Mouse (Mus musculus) embryonic fibroblast, embryonic 13.5 days (primary cell): ENCODE measurements around the gene Lig1.

ENCODE experiments used
- CTCF ChIP-seq: IDR thresholded peaks from 2 replicates; pipeline ENCODE4 v1.5.1; 2011; ENCODE audit warnings: mild to moderate bottlenecking, control low read depth, low read length, moderate library complexity, borderline replicate concordance; ENCODE audit not compliant: insufficient read depth
- POLR2A ChIP-seq: IDR thresholded peaks from 2 replicates; pipeline ENCODE4 v1.6.1; 2011; ENCODE audit warnings: low read depth, mild to moderate bottlenecking, control low read depth, low read length, moderate library complexity

GRCm38 (mm10) chr7:13291370-13291769 is 14.3 kb downstream of the Lig1 start:
- TF ChIP-seq POLR2A = no peak
- TF ChIP-seq CTCF = no peak
